Mouse (Mus musculus) C2C12 (cell line): ENCODE measurements around the gene Brpf3.

Experiments used
- CTCF ChIP-seq: IDR thresholded peaks from one replicate; pipeline ENCODE4 v1.5.1; 2011; ENCODE audit not compliant: control insufficient read depth, insufficient read depth, insufficient read length
- FOSL1 ChIP-seq: IDR thresholded peaks from one replicate; pipeline ENCODE4 v1.8.0; 2011; ENCODE audit warnings: mild to moderate bottlenecking, low read length; ENCODE audit not compliant: poor library complexity, insufficient read depth, severe bottlenecking
- MAX ChIP-seq: IDR thresholded peaks from one replicate; pipeline ENCODE4 v1.6.1; 2011; ENCODE audit warnings: mild to moderate bottlenecking, control low read depth
- MYOD1 ChIP-seq: IDR thresholded peaks from one replicate; pipeline ENCODE4 v1.6.1; 2011; ENCODE audit warnings: low read depth; ENCODE audit not compliant: control insufficient read depth, insufficient read length
- MYOG ChIP-seq: IDR thresholded peaks from one replicate; pipeline ENCODE4 v1.6.1; 2011; ENCODE audit not compliant: control insufficient read depth, insufficient read length; ENCODE audit errors: extremely low read depth
- USF1 ChIP-seq: IDR thresholded peaks from one replicate; pipeline ENCODE4 v1.6.1; 2011; ENCODE audit warnings: low read depth, mild to moderate bottlenecking, control low read depth, moderate library complexity

GRCm38 (mm10) chr17:28775161-28775560 is 25.7 kb upstream of the Brpf3 start:
- no peak for TF ChIP-seq CTCF
- TF ChIP-seq MYOG, result no peak
- TF ChIP-seq MAX, result no peak
- no peak for TF ChIP-seq USF1
- TF ChIP-seq MYOD1, result no peak
- TF ChIP-seq FOSL1, result no peak
